Mouse (Mus musculus) gastrocnemius, postnatal 36 days (tissue): ENCODE results near the gene Nrros. TPM values are rescaled to one million over a fixed set of nuclear protein-coding genes. Genes with fewer than 3 reads are reported as not detected.

Source experiments
- DNase-seq, 2 experiments: peaks; one replicate each; pipeline ENCODE4 v3.0.0; 2022
- intact Hi-C: fragments of 180-260 bp; cut with DNase I; formaldehyde crosslinking; loops from one replicate; pipeline ENCODE4 v1.15.1; 2025
- total RNA-seq, 2 experiments: library from RNA; stranded (reverse); gene quantifications; 2 replicates each; pipeline ENCODE4 v1.2.3; 2021

The Nrros gene
- total RNA-seq, 2 experiments from 2014 or later: 2.0 to 2.1 TPM

GRCm38 (mm10) chr16:32163891-32164290, 1.5 kb downstream of the Nrros start:
- intact Hi-C loops: no loop called here
- DNase-seq: no peak

GRCm38 (mm10) chr16:32163392-32163791, 2.0 kb downstream of the Nrros start:
- DNase-seq: no peak
- intact Hi-C loops: no loop called here

GRCm38 (mm10) chr16:32160742-32161323, 4.6 kb downstream of the Nrros start:
- intact Hi-C loops: no loop called here

GRCm38 (mm10) chr16:32158966-32159365, 6.4 kb downstream of the Nrros start:
- DNase-seq: no peak
- intact Hi-C loops: no loop called here

More at GRCm38 (mm10) chr16:32160742-32161323, 4.6 kb downstream of the Nrros start:
- DNase-seq: no peak

- intact Hi-C loops: no loop called here
- DNase-seq: no peak
Measured at GRCm38 (mm10) chr16:32157369-32157768, 8.0 kb downstream of the Nrros start.

- DNase-seq: no peak
- intact Hi-C loops: no loop called here
Measured at GRCm38 (mm10) chr16:32156719-32157118, 8.7 kb downstream of the Nrros start.

GRCm38 (mm10) chr16:32154437-32154836, 11.0 kb downstream of the Nrros start:
- intact Hi-C loops: no loop called here
- no peak for DNase-seq

GRCm38 (mm10) chr16:32153976-32154375, 11.4 kb downstream of the Nrros start:
- DNase-seq: no peak
- intact Hi-C loops: no loop called here

GRCm38 (mm10) chr16:32147589-32148207, 17.7 kb downstream of the Nrros start:
- DNase-seq: no peak
- intact Hi-C loops: loop anchor here (10.0 kb wide), 1 partner anchor 347 kb away; the partner anchor contains the start of gene Zdhhc19

- intact Hi-C loops: loop anchor here (10.0 kb wide), 1 partner anchor 350 kb away; the partner anchor contains the start of gene Zdhhc19
- DNase-seq: no peak
Measured at GRCm38 (mm10) chr16:32144592-32144991, 20.8 kb downstream of the Nrros start.

GRCm38 (mm10) chr16:32143766-32144165, 21.6 kb downstream of the Nrros start:
- DNase-seq: no peak
- intact Hi-C loops: loop anchor here (10.0 kb wide), 1 partner anchor 351 kb away; the partner anchor contains the start of gene Zdhhc19

GRCm38 (mm10) chr16:32138954-32139353, 26.4 kb downstream of the Nrros start:
- intact Hi-C loops: no loop called here
- DNase-seq: no peak

- DNase-seq: no peak
- intact Hi-C loops: no loop called here
Measured at GRCm38 (mm10) chr16:32135842-32136357, 29.5 kb downstream of the Nrros start.

- DNase-seq: no peak
- intact Hi-C loops: no loop called here
Measured at GRCm38 (mm10) chr16:32133148-32133547, 32.2 kb downstream of the Nrros start.

GRCm38 (mm10) chr16:32130190-32130826, 35.1 kb downstream of the Nrros start:
- intact Hi-C loops: no loop called here
- DNase-seq: no peak

- intact Hi-C loops: no loop called here
Measured at GRCm38 (mm10) chr16:32129449-32130189, 35.8 kb downstream of the Nrros start.

GRCm38 (mm10) chr16:32127046-32127445, 38.3 kb downstream of the Nrros start:
- intact Hi-C loops: no loop called here
- DNase-seq: no peak

More at GRCm38 (mm10) chr16:32129449-32130189, 35.8 kb downstream of the Nrros start:
- no peak for DNase-seq

GRCm38 (mm10) chr16:32125364-32125763, 40.0 kb downstream of the Nrros start:
- intact Hi-C loops: no loop called here
- no peak for DNase-seq

- intact Hi-C loops: no loop called here
Measured at GRCm38 (mm10) chr16:32124444-32125335, 40.7 kb downstream of the Nrros start.

GRCm38 (mm10) chr16:32124020-32124419, 41.4 kb downstream of the Nrros start:
- intact Hi-C loops: no loop called here
- no peak for DNase-seq

More at GRCm38 (mm10) chr16:32124444-32125335, 40.7 kb downstream of the Nrros start:
- DNase-seq: no peak
